In genomic region chr9:13105426-13105825, GRCm38 (mm10) we compare ENCODE assay signal across 23 mouse cellular contexts.
A peak's percentile ranks its signal among the peaks of the same experiment; 100 is the strongest.
DNase-seq lines count a peak whose midpoint lies in the region; ATAC-seq and TF ChIP-seq lines count a peak whose summit lies in the region.
"Had no signal": no experiment of that assay in that cellular context is flagged by ENCODE, and none has a peak within 500 bp of the region (broad histone marks: within the 10 kb centered on the region; RNA-seq: fewer than 3 reads in every experiment).

No protein-coding gene starts in this region.

- DNase-seq in large intestine, adult 2 months (ENCODE audit: low read depth, low spot score), result peak; percentile 38
- no peak for DNase-seq in stomach, postnatal 0 days (ENCODE audit: low spot score)
- no peak for DNase-seq in midbrain, embryonic 14.5 days
- DNase-seq in urinary bladder, adult 18-20 months (ENCODE audit: low spot score in 2 of 2), result no peak
- DNase-seq: adrenal gland, adult 2 months; adrenal gland, postnatal 10 days; adrenal gland, postnatal 25 days; cerebellum, adult 11 months; cerebellum, adult 18-20 months; cerebellum, adult 8-10 months; cerebellum, adult 9-11 months; cerebellum, postnatal 14 days; cerebellum, postnatal 36 days; embryo, embryonic 11 days had no signal

- TF ChIP-seq EP300 in stomach, postnatal 0 days (optimal IDR thresholded peaks at IDR 0.05), result no peak

- no peak overlapping the region for H3K9ac ChIP-seq in intestine, embryonic 15.5 days
- H3K9ac ChIP-seq in intestine, embryonic 16.5 days (ENCODE audit: low read depth, low read length), result no peak overlapping the region
- H3K9ac ChIP-seq in stomach, postnatal 0 days (ENCODE audit: low read length), result no peak overlapping the region
- no peak overlapping the region for H3K9ac ChIP-seq in liver, embryonic 12.5 days
- H3K9ac ChIP-seq in midbrain, embryonic 14.5 days (replicated peaks; ENCODE audit: low read length), result no peak overlapping the region
- H3K9ac ChIP-seq: embryonic facial prominence, embryonic 13.5 days; embryonic facial prominence, embryonic 15.5 days; forebrain, embryonic 12.5 days had no signal

- no peak overlapping the region for H3K4me2 ChIP-seq in intestine, embryonic 15.5 days (replicated peaks)
- H3K4me2 ChIP-seq in intestine, embryonic 16.5 days (ENCODE audit: low read depth, low read length), result no peak overlapping the region
- no peak overlapping the region for H3K4me2 ChIP-seq in stomach, postnatal 0 days (replicated peaks; ENCODE audit: low read depth)
- no peak overlapping the region for H3K4me2 ChIP-seq in liver, embryonic 12.5 days
- H3K4me2 ChIP-seq in midbrain, embryonic 14.5 days (ENCODE audit: low read length), result no peak overlapping the region
- H3K4me2 ChIP-seq: embryonic facial prominence, embryonic 13.5 days; embryonic facial prominence, embryonic 15.5 days; forebrain, embryonic 12.5 days had no signal

- 93% methylated on average over 4 of the region's 4 CpGs for WGBS in intestine, embryonic 15.5 days
- WGBS in intestine, embryonic 16.5 days, result 91% methylated on average over 4 of the region's 4 CpGs
- 58% methylated on average over 4 of the region's 4 CpGs for WGBS in large intestine, adult 2 months
- WGBS in stomach, postnatal 0 days, result 94% methylated on average over 4 of the region's 4 CpGs
- 90% methylated on average over 4 of the region's 4 CpGs for WGBS in liver, embryonic 12.5 days (ENCODE audit: insufficient replicate concordance)
- 96% methylated on average over 4 of the region's 4 CpGs for WGBS in midbrain, embryonic 14.5 days

- TF ChIP-seq CTCF in stomach, postnatal 0 days (IDR thresholded peaks at IDR 0.05; ENCODE audit: low read depth), result no peak

- no peaks in the 10 kb centered on the region for H3K27me3 ChIP-seq in intestine, embryonic 15.5 days (replicated peaks)
- no peaks in the 10 kb centered on the region for H3K27me3 ChIP-seq in intestine, embryonic 16.5 days (replicated peaks; ENCODE audit: control insufficient read depth, insufficient read depth, low read length)
- H3K27me3 ChIP-seq in stomach, postnatal 0 days (ENCODE audit: control insufficient read depth, insufficient read depth, low read length), result no peaks in the 10 kb centered on the region
- no peaks in the 10 kb centered on the region for H3K27me3 ChIP-seq in liver, embryonic 12.5 days (replicated peaks)
- H3K27me3 ChIP-seq in midbrain, embryonic 14.5 days (ENCODE audit: control insufficient read depth, insufficient read depth, low read length), result no peaks in the 10 kb centered on the region
- H3K27me3 ChIP-seq: embryonic facial prominence, embryonic 13.5 days; embryonic facial prominence, embryonic 15.5 days; forebrain, embryonic 12.5 days had no signal

- peak; percentile 93 for ATAC-seq in intestine, embryonic 15.5 days
- ATAC-seq in intestine, embryonic 16.5 days, result peak; percentile 95
- ATAC-seq in stomach, postnatal 0 days (ENCODE audit: low FRiP score, low TSS enrichment), result peak; percentile 54
- ATAC-seq in liver, embryonic 12.5 days, result no peak
- ATAC-seq in midbrain, embryonic 14.5 days (ENCODE audit: low FRiP score, low TSS enrichment), result no peak
- ATAC-seq: forebrain, embryonic 14.5 days had no signal

- no peaks in the 10 kb centered on the region for H3K9me3 ChIP-seq in intestine, embryonic 15.5 days
- no peaks in the 10 kb centered on the region for H3K9me3 ChIP-seq in intestine, embryonic 16.5 days (ENCODE audit: control insufficient read depth, low read length)
- no peaks in the 10 kb centered on the region for H3K9me3 ChIP-seq in stomach, postnatal 0 days (ENCODE audit: control insufficient read depth, low read length)
- no peaks in the 10 kb centered on the region for H3K9me3 ChIP-seq in liver, embryonic 12.5 days (replicated peaks)
- no peaks in the 10 kb centered on the region for H3K9me3 ChIP-seq in midbrain, embryonic 14.5 days (ENCODE audit: control insufficient read depth, low read length)
- H3K9me3 ChIP-seq: embryonic facial prominence, embryonic 13.5 days; embryonic facial prominence, embryonic 15.5 days; forebrain, embryonic 10.5 days; forebrain, embryonic 12.5 days had no signal

- no peaks in the 10 kb centered on the region for H3K36me3 ChIP-seq in intestine, embryonic 15.5 days
- H3K36me3 ChIP-seq in intestine, embryonic 16.5 days (ENCODE audit: control insufficient read depth, insufficient read depth, low read length), result no peaks in the 10 kb centered on the region
- H3K36me3 ChIP-seq in stomach, postnatal 0 days (ENCODE audit: control insufficient read depth, insufficient read depth, low read length), result no peaks in the 10 kb centered on the region
- no peaks in the 10 kb centered on the region for H3K36me3 ChIP-seq in liver, embryonic 12.5 days
- no peaks in the 10 kb centered on the region for H3K36me3 ChIP-seq in midbrain, embryonic 14.5 days (ENCODE audit: control insufficient read depth, insufficient read depth, low read length)
- H3K36me3 ChIP-seq: embryonic facial prominence, embryonic 13.5 days; embryonic facial prominence, embryonic 15.5 days; forebrain, embryonic 10.5 days; forebrain, embryonic 12.5 days had no signal

- no peak overlapping the region for H3K27ac ChIP-seq in intestine, embryonic 15.5 days
- no peak overlapping the region for H3K27ac ChIP-seq in intestine, embryonic 16.5 days (ENCODE audit: low read length)
- H3K27ac ChIP-seq in stomach, postnatal 0 days (replicated peaks), result no peak overlapping the region
- no peak overlapping the region for H3K27ac ChIP-seq in liver, embryonic 12.5 days
- H3K27ac ChIP-seq in midbrain, embryonic 14.5 days (replicated peaks; ENCODE audit: low read depth, low read length), result no peak overlapping the region
- H3K27ac ChIP-seq: embryonic facial prominence, embryonic 13.5 days; embryonic facial prominence, embryonic 15.5 days; forebrain, embryonic 10.5 days; forebrain, embryonic 12.5 days had no signal

- no peak overlapping the region for H3K4me3 ChIP-seq in intestine, embryonic 15.5 days (replicated peaks)
- H3K4me3 ChIP-seq in intestine, embryonic 16.5 days (ENCODE audit: low read length), result no peak overlapping the region
- H3K4me3 ChIP-seq in stomach, postnatal 0 days (ENCODE audit: low read depth, low read length), result no peak overlapping the region
- H3K4me3 ChIP-seq in liver, embryonic 12.5 days, result no peak overlapping the region
- no peak overlapping the region for H3K4me3 ChIP-seq in midbrain, embryonic 14.5 days (replicated peaks; ENCODE audit: low read depth, low read length)
- H3K4me3 ChIP-seq: embryonic facial prominence, embryonic 13.5 days; embryonic facial prominence, embryonic 15.5 days; erythroblast, embryonic 14.5 days; forebrain, embryonic 10.5 days; forebrain, embryonic 12.5 days had no signal

- no peaks in the 10 kb centered on the region for H3K4me1 ChIP-seq in intestine, embryonic 15.5 days (replicated peaks)
- H3K4me1 ChIP-seq in intestine, embryonic 16.5 days (ENCODE audit: control insufficient read depth, insufficient read depth, low read length), result no peaks in the 10 kb centered on the region
- no peaks in the 10 kb centered on the region for H3K4me1 ChIP-seq in stomach, postnatal 0 days (replicated peaks; ENCODE audit: control insufficient read depth, insufficient read depth)
- H3K4me1 ChIP-seq in liver, embryonic 12.5 days, result no peaks in the 10 kb centered on the region
- H3K4me1 ChIP-seq in midbrain, embryonic 14.5 days (ENCODE audit: control insufficient read depth, insufficient read depth, low read length), result no peaks in the 10 kb centered on the region
- H3K4me1 ChIP-seq: embryonic facial prominence, embryonic 13.5 days; embryonic facial prominence, embryonic 15.5 days; forebrain, embryonic 10.5 days; forebrain, embryonic 12.5 days had no signal

Comparison
In these comparisons a context has a peak if more than half of its experiments do, and no peak if none do; other contexts are left out.
1. ATAC-seq: peak in intestine, embryonic 15.5 days (single experiment), intestine, embryonic 16.5 days (single experiment) and stomach, postnatal 0 days (single experiment); none in liver, embryonic 12.5 days (single experiment) and midbrain, embryonic 14.5 days (single experiment).